Mouse (Mus musculus): ENCODE measurements at regions not wholly inside any gene's neighbourhood (a gene's known extent, or its start where the extent isn't known, plus 50 kb on each side); places are given as distances from the start of the nearest gene placed in this dataset.

DNA sequence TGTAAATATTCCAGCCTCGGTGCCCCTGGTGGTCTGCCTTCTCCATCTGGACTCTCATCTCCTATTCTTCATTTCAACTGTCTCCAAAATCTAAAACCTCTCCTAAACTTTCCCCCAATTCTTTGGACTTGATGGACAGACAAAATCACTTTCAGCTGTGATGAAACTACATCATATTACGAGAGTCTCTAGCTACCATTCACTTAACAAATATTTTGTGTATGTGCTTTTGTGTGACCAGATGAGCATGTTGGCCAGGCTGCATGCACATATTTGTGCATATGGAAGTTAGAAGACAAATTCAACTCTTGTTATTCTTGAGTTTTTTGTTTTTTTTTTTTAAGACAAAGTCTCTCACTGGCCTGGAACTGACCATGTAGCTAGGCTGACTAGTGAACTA is 559.4 kb upstream of the Cdh11 start:
- TF ChIP-seq POLR2A (IDR thresholded peaks at IDR 0.05; ENCODE audit: control insufficient read depth, extremely low read depth, insufficient read depth, low read length, poor library complexity) (no peak), CTCF (IDR thresholded peaks at IDR 0.05; ENCODE audit: borderline replicate concordance, control insufficient read depth, extremely low read depth, insufficient read depth, low read length, poor library complexity) (no peak)

Measured in thymus, adult 2 months (tissue).